Mouse (Mus musculus): ENCODE measurements around the gene Il12a.

Gene Il12a

DNA sequence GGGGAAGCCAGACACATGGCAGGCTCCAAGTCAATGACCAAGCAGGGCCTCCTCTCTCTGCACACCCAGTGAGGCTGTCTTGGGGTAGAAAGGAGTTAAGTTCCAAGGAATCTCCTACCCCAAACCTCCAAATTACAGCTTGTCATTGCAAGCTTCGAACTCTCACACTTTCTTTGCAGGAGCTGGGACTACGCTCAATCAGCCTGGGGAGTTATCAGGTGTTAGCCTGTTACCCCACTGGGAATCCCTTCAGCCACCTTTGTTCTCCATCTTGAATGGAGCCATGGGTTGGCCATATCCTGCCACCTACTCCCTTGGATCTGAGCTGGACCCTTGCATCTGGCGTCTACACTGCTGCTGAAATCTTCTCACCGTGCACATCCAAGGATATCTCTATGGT lies at the start of gene Il12a:
Il12a (plus strand) TSS at position 301 of the 400 bp plus-strand sequence.
- no peak for DNase-seq (ENCODE audit: low read depth, low spot score)

DNA sequence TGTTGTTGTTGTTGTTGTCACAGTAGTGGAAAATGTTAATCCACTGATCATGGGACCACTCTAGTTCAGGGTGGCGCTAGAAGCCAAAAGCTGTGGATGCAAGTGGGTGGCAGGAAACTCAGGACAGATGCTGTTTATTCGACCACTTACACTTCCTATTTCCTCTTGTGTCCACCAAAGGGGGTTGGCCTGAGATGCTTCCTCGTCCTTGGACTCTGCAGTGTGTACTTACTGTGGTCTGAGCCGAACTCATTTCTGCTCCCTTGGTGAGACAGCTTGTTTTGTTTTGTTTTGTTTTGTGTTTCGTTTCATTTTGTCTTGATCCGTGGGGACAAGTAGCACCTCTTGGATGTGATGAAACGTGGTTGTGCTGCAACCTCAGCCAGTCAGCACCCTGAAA lies 47.5 kb upstream of the Il12a start:
- no peak for DNase-seq (ENCODE audit: low read depth, low spot score)

DNA sequence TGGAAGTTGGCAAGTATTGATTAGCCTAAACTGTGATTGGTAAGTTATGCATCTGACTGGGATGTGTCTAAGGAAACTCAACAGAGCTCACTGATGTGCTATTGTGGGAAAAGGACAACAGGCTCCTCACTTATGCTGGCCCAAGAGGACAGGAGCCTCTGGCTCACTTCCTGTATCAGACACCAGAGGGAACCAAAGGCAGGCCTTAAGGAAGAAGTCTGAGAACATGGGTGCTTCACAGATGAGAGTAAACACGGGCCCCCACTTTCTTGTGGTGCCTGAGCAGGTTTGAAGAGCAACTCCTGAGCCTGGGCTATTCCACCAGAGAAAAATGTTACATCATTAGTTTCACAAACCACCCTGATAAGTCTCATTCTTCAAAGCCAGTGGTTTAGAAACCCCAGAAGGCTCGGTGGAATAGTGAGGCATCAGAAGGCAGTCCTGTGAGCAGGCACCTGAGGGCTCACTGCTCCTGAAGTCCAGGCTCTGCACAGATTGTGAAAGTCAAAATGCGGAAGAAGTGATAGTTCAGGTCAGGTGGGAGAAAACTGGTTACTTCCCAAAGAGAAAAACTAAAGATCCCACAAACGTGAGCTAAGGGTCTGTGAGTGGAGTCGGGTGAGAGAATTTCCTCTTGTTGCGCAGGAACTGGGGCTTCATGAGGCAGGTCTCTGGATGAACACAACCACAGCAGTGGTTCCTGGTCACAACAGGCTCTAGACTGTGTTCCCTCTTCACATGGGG lies 43.9 kb upstream of the Il12a start:
- DNase-seq (ENCODE audit: low read depth, low spot score) = no peak

DNA sequence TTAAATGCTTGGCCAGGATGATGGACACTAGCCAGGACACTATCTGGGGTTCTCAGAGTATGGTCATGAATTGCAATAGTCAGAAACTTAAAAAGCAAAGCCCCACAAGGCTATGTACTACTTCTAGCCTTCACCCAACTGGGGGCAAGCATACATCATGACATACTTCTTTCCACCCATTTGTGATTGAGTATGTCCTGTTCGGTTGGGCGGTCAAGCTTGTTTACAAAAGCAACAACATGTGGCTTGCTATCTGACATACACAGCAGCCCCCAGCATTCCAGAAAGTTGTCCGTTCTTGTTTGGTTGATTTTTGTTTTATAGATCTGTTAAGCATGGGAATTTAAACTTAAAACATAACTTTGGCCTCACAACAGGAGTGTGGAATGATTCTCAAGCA lies 43.2 kb upstream of the Il12a start:
- DNase-seq (ENCODE audit: low read depth, low spot score) = no peak

DNA sequence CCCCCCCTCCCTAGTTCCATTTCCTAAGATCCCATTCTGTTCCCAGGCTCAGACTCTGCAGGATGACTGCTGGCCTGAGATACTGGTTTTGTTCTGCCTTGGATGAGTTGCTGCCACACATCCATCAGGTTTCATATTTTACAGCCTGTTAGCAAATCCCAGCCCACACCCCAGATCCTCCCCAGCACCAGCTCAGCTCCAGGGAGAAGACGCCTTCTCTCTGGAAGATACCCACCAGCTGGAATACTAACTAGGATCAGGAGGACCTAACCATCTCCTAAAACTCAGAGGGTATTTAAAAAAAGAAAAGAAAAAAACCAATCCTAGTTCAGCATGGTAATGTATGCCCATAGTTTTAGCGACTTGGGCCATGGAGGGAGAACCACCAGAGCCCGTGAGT lies 40.2 kb upstream of the Il12a start:
- DNase-seq (ENCODE audit: low read depth, low spot score) = no peak

DNA sequence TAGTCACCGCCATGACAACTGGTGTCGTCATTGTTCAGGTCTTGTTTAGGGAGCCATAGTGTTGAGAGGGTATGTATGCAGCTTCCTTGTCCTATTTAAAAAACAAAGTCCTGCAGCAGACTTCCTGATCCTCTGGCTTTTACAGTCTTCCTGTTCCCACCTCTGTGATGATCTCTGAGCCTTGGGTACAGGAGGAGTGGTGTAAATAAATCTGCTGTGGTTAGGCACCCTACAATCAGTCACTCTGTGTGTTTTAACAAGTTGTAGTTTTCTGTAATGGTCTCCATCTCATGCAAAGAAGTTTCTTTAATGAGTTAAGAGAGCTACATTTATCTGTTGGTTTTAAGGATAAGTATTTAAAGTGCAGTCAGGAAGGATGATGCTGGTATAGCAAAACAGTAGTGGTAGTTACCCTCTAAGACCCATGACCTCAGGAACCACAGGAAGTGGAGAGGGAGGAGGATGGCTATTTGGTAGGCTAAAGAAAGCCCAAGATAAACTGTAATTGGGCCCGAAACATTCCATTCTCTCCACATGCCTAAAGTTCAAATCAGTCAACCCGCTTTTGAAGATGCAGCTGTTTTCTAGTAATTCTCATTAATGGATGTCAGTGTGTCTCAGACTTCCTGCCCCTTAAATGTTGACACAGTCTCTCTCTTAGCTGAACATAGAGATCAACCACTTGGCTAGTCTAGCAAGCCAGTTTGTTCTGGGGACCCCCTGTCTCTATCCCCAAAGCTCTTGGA lies 33.7 kb upstream of the Il12a start:
- DNase-seq (ENCODE audit: low read depth, low spot score) = no peak

DNA sequence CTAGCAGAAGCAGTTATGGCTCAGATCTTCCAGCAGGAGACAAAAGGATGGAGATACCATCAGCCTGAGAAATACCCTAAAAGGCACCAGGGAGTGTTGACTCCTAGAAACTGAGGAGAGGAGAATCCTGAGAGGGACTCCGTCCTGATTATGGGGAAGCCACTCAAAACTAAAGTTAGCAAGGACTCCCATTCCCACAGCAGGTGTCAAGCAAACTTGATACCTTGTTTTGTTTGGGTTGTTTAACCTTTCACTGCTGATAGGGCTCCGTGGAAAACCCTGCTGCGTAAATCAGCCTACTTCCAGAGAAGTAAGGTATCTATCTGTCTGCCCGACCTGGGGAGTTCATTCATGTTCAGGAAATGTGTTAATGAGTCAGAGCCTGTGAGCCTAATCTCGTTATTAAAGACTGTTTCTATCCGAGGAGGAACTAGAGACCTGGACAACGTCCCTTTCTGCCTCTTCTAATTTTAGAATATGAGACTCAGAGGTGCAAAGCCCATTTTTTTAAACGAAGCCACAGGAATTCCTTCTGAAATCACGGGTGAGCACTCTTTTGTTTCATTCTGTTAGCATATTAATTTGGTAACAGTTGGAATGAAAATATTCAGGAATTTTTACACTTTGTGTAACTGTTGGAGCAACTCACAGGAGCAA lies 32.7 kb upstream of the Il12a start:
- DNase-seq (ENCODE audit: low read depth, low spot score) = no peak

DNA sequence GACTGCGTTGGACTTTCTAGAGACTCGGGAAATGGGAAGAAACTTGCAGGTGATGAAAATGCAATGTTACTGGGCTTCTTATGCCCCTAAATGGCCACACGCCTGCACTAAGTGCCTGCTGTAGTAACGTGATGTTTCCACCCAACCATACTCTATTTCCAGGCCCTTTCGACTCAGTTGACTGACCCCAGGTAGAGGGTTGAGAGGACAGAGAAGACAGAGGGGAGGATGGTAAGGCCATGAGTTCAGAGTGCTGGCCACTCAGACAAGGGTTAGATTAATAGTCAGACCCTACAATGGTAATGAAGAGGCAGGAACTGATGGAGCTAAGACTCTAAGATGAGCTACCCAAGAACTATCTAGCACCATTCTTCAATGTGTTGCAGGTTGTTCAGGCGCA lies 30.4 kb upstream of the Il12a start:
- DNase-seq (ENCODE audit: low read depth, low spot score) = no peak

DNA sequence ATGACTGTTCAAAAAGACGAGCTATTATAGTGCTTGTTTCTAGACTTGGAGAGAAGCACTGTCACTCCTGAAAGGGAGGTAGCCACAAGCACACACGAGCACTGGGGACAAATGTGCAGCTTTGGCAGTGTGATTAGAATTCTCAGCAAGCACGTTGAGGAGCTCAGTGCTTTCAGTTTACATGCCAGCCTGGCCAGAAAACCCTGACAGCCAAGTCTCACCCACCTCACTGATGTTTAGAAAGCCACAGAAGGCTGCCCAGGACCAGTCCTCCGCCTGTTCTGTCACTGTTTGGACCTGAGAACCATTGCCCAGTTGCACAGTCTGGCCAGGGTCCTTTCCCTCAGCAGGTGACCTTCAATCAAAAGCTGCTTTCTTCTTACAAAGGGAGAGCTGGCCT lies 29.9 kb upstream of the Il12a start:
- no peak for DNase-seq (ENCODE audit: low read depth, low spot score)

DNA sequence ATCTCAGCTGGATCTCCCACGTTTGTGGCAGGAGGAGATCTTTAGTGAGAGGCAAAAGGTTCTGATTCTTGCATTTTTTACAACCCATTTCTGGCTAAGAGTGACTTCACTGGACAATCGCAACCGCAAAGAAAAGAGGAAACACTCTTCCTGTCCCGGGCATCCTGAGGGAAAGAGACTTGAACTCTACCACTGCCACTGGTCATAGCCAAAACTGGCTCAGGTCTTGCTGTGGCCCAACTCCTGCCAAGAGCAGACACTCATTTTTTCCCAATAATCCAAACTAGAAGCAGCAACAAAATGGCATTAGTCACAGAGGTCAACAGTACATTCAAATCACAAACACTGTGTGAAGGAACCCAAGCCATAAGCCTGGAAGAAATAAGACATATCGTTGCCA lies 28.1 kb upstream of the Il12a start:
- no peak for DNase-seq (ENCODE audit: low read depth, low spot score)

DNA sequence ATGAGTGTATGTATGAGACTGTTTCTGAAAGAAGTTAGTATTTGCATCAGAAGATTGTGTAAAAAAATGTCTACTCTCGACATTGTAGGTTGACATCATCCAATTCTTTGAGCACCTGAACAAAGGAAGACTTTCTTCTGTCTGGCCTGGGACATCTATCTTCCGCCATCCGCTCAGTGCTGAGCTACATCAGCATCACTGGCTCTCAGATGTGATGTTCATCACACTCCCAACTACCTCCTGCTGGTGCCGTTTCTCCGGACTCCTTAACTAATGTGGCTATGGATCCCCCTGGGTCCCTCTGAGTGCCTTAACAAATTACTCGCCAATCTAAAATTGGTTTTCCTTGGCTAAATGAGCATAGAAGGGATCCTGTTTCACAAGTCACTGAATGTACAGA lies 26.1 kb upstream of the Il12a start:
- no peak for DNase-seq (ENCODE audit: low read depth, low spot score)

DNA sequence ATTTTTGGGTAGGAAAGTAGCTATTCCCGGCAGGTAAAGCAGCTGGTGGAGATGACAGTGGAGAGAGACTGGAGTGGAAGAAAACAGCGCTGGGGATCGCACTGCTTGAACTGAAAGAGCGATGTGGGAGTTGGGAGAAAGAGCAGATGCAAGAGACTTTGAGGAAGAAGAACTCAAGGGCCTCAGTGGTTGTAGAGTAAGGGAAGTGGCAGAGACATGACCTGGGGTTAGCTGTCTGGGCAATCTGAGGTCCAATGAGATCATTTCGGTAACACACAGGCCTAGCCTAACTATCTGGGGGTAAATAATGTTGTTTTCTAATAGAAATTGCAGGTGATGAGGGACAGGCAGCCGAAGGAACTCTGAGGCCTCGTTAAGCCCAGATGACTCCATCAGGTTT lies 24.1 kb upstream of the Il12a start:
- DNase-seq (ENCODE audit: low read depth, low spot score) = no peak

DNA sequence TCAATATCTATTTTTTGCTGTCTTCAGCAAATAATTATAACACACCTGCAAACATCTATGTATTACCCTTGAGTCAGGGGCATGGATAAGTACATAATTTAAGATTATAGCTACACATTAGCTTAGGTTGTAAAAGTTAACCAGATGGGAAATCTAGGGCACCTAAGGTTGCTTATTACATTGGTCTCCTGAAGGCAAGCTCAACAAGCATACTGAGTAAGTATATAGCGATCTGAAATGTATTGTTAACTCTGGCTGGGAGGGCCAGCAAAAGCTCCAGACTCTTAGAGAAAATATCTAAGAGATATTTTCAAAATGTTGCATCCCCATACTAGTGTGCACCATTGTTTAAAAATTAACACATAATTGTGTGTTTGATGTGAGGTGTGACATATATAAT lies 22.6 kb upstream of the Il12a start:
- no peak for DNase-seq (ENCODE audit: low read depth, low spot score)

DNA sequence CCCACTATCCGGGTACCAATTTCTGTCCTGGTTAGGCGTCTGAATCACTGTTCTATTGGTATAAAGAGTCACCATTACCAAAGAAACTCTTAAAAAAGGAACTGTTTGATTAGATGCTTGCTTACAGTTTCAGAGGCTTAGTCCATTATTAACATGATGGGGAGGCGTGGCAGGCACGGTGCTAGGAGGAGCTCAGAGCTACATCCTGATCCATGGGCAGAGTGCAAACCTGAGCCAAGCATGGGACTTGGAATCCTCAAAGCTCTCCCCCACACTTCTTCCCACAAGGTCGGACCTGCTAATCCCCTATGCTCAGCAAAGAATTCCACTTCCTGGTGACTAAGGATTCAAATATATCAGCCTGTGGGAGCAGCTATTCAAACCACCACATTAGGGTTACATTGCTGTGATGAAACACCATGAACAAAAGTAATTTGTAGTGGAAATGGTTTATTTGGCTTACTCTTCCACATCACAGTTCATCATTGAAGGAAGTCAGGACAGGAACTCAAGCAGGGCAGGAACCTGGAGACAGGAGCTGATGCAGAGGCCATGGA lies 20.9 kb upstream of the Il12a start:
- DNase-seq (ENCODE audit: low read depth, low spot score) = no peak

DNA sequence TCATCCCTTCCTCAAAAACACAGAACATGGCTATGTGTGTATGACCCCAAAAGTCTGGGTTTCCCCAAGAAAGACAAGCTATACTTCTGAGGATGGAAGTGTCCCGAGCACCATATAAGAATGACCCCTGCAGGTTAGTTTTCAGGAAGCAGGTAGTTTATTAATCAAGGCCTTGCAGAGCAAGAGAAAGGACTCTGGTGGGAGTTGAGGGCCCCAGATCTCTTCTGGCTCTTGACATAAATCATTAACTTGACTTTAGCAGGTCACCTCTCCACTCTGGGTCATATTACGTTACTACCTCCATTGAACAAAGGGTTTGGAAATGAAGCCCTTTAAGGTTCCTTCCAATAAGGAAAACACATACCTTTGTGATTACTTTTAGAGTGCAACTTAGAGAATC lies 15.7 kb upstream of the Il12a start:
- DNase-seq (ENCODE audit: low read depth, low spot score) = no peak

DNA sequence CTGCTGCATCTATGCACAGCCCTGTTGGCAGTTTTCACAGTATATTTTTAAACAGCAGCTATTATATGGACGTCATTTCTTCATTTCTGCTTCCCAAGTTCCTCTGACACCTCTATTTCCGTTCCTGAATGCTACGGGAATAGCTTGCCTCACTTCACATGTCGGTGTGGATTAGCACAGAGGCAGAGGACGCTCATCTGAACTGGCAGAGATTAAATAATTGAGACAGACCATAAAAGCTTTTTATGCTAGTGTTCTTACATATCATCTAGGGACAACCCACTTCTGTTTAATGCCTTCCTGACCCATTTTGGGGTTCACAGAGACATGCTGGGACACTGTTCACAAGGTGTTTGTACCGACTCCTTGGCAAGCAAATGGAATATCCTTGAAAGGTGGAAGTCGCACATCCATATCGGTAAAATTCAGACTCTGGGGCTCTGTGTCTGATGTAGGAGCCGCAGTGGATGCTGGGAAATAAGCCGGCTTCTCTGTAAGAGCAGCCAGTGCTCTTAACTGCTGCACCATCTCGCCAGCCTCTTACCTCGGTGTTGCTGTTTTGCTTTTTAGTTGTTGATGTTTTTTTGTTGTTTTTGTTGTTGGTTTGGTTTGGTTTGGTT lies 15.1 kb upstream of the Il12a start:
- DNase-seq (ENCODE audit: low read depth, low spot score) = no peak

DNA sequence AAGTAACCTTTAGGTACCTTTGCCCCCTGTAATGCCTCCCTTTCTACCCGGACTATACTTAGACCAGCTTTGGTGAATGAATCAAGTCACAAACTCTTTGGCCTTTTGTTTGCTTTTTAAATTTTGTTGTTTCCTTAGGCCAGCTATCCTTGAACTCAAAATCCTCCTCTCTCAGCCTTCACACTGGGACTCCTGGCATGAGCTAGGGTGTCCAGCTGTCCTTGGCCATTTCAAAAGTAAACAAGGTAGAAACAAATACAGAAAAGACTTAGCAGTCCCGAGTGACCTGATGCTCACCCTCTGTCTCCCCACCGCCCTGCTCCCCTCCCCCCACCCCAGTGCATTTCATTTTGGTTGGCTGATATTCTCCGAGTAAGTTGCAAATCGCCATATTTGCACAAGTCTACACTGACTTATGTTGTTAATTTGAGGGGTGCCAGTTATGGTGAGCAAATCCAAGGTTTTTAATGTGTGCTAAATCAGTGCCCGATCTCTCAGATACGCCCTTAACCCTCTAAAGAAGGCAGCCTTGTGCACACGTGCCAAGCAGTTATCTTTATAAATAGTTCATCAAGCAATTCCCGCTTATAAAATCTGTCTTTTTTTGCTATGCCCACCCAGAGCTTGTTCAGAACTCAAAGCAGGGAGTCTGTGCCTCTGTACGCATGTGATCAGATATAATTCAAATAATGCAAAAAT lies 14.3 kb upstream of the Il12a start:
- DNase-seq (ENCODE audit: low read depth, low spot score) = no peak

DNA sequence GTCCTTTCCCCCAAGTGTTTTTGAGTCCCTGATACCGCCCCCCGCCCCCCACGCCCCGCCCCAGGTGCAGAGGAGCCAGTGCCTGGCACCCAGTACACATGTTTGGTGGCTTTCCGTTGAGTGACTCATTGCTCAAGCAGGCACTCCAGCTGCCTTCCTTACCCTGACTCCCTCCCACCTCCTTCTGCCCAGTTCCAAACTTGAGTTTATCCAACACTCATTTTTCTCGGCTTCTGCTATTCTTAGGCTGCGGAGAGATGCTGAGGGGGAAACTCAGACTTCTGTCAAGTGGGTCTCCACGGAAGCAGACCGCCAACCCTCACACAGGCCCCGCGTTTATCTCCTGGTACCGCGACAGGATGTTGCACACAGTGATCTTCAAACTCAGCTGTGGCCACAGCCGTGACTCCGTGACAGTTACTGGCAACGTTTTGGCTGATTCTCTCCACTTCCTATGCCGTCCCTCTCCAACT lies 13.6 kb upstream of the Il12a start:
- no peak for DNase-seq (ENCODE audit: low read depth, low spot score)

DNA sequence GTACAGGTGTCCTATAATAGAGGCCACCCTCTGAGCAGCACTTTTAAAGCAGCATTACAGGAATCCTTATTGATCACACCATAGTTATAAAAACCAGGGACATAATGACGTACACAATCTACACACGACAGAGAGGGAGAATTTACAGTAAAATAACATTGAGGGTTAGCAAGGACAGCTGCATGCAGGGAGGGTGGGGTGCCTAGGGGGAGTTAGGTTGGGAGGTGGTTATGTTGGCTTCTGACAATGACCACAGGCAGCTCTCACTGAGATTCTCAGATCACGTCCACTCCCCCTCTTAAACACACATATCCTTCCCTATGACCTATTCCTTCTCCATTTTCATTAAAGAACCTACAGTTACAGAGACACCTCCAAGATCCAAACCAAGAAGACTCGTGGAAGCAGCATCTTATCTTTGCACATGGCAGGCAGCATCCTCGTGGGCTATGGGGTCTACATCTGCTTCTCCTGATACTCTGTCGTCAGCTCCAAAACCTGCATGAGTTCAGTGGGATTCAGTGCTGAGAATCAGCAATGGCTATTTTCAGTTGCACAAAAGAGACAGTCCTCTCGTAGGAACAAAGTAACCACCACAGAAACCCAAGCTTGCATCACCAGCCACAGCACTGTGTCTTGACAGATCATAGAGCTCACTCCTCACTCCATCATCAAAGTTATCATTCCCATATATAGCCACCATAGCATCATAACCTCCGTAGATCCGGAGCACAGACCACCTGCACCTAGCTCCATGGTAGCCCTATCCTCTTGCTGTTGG lies 11.4 kb upstream of the Il12a start:
- DNase-seq (ENCODE audit: low read depth, low spot score) = no peak

DNA sequence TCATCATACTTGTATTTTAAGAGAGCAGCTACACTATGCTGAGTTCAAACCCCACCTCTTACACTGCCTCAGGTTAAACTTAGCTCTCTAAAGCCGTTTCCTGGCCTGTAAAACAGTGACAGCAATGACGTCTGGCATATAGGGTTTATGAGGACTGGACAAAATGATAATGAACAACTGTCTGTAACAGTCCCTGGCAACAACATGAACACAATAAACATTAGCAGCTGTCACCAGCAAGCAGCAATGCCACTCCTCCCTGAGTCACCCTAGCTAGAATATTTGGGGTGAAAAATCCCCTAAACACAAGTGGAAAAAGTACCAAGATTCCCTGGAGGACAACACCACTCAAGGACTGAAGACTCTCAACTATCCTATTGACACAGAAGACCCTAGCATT lies 6.9 kb upstream of the Il12a start:
- no peak for DNase-seq (ENCODE audit: low read depth, low spot score)

DNA sequence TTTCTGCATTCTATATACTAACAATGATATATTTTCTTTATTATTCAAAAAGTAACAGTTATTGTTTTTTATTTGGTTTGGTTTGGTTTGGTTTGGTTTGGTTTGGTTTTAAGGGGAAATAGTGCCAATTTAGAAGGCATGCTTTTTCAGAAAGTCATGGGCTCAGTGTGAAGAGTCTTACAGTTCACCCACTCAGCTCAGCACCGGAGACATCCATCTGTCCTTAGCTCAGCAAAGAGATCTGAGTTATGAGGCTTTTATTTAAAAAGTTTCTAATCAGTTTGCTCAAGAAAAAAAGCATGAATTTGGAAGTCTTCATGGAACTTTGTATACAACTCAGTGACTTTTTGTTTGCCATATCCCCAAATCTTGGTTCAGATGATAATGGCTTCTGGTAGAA lies 6.2 kb upstream of the Il12a start:
- no peak for DNase-seq (ENCODE audit: low read depth, low spot score)

All from c-Kit-negative CD71-positive TER-119-positive erythroid progenitor cells, embryonic 14.5 days (primary cell).